Mouse (Mus musculus) layer of hippocampus, adult 2 months (tissue): ENCODE results near the gene Vapb. TPM values are rescaled to one million over a fixed set of nuclear protein-coding genes. Genes with fewer than 3 reads are reported as not detected.
"Not testable (repeated sequence)": the region's sequence is repeated elsewhere in the genome, so short reads cannot be mapped to it uniquely, and the experiment has no call there.

Experiments
- DNase-seq, 2 experiments: peaks; one replicate each; pipeline ENCODE4 v3.0.0; 2022; ENCODE audit warnings: low spot score in 2 of 2
- H3K27ac ChIP-seq: fragments of 200-600 bp; 2 replicates; pipeline ENCODE4 v1.8.1; 2022
- H3K4me3 ChIP-seq: fragments of 200-600 bp; 2 replicates; pipeline ENCODE4 v1.8.1; 2022; ENCODE audit warnings: mild to moderate bottlenecking
- CTCF ChIP-seq: fragments of 200-600 bp; conservative IDR thresholded peaks from 2 replicates; pipeline ENCODE4 v1.8.1; 2022; ENCODE audit warnings: antibody characterized with exemption, mild to moderate bottlenecking, moderate library complexity
- long read RNA-seq, 2 experiments: library from polyadenylated mRNA; stranded (forward); transcript quantifications; one replicate each; pipeline ENCODE4 v2.0.0; 2021; ENCODE audit warnings: borderline mapping rate in 2 of 2
- total RNA-seq, 2 experiments: library from RNA; stranded (reverse); gene quantifications; 2 replicates each; pipeline ENCODE4 v1.2.3; 2021

Vapb gene
- total RNA-seq, result 100 to 1,000 TPM; 112 to 113 TPM
- long read RNA-seq, experiment 1, full-length matches to known transcripts, result 1 of 9 reads
- long read RNA-seq, experiment 1, partial matches to known transcripts, result 0 of 9 reads
- long read RNA-seq, experiment 1, other reads (novel, unspliced or antisense), result 8 of 9 reads
- long read RNA-seq, experiment 2, partial matches to known transcripts, result 0 of 9 reads
- long read RNA-seq, experiment 2, other reads (novel, unspliced or antisense), result 9 of 9 reads

GRCm38 (mm10) chr2:173737222-173737989 lies at the start of gene Vapb:
Gene Vapb (plus strand): TSS chr2:173737511.
- peak within 1 kb of the TSS; percentile 81 for H3K4me3 ChIP-seq
- peak; percentile 61 for TF ChIP-seq CTCF
- DNase-seq, result peak; percentile 99 to 100
- H3K27ac ChIP-seq, result peak within 1 kb of the TSS; percentile 90

GRCm38 (mm10) chr2:173689835-173690234 lies 47.5 kb upstream of the Vapb start:
- no peak for TF ChIP-seq CTCF
- Histone ChIP-seq H3K4me3 (no peak overlapping the region), H3K27ac (no peak overlapping the region)
- no peak for DNase-seq

DNA sequence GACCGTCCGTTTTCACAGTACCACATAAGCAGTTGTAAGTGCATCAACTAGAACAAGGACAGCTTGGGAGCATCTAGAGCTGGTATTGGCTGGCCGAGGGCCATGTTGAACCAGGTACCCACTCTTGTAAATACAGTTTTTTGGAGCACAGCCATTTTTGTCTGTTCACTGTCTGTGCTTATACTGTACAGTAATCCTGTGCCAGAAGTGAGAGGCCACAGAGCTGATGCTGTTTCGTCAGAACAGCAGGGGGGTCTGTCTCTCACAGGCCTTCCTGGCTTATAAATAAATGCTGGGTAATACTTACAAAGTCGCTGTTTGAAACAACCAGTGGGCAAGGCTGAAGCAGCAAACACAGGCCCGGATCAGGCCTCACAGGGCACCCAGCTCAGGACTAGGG lies 45.6 kb upstream of the Vapb start:
- TF ChIP-seq CTCF, result no peak
- DNase-seq, result no peak
- Histone ChIP-seq H3K27ac (no peak overlapping the region), H3K4me3 (no peak overlapping the region)

DNA sequence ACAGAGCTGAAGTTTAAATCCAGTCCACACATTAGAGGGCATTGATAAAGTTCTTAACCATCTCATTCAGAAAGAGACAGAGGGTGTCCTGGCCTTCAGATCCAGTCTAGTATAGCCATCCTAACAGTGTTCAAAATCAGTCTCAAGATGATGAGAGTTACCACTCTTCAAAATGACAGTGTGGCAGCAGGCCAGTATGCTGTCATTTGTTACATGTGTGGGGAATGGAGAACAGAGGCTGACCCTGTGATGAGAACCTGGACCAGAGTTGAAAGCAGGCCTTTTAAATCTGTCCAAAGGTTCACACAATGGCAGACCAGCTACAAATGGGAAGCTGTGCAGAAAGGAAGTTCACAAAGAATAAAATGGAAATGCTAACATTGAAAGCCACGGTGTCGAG lies 44.6 kb upstream of the Vapb start:
- Histone ChIP-seq H3K4me3 (no peak overlapping the region), H3K27ac (no peak overlapping the region)
- DNase-seq, result no peak
- TF ChIP-seq CTCF, result no peak

GRCm38 (mm10) chr2:173698850-173699249 lies 38.5 kb upstream of the Vapb start:
- TF ChIP-seq CTCF, result no peak
- no peak overlapping the region for H3K4me3 ChIP-seq
- no peak for DNase-seq
- H3K27ac ChIP-seq, result no peak overlapping the region

- Histone ChIP-seq H3K4me3 (no peak overlapping the region), H3K27ac (peak overlapping the region; percentile 46; the same call in 1 of the 2 replicates)
- no peak for TF ChIP-seq CTCF
- peak in 1 of 2 experiments; percentile 14 for DNase-seq
Measured at GRCm38 (mm10) chr2:173702096-173702866, 35.0 kb upstream of the Vapb start.

GRCm38 (mm10) chr2:173702867-173703237 lies 34.5 kb upstream of the Vapb start:
- H3K27ac ChIP-seq, result no peak overlapping the region
- no peak for DNase-seq
- no peak for TF ChIP-seq CTCF
- H3K4me3 ChIP-seq, result no peak overlapping the region

DNA sequence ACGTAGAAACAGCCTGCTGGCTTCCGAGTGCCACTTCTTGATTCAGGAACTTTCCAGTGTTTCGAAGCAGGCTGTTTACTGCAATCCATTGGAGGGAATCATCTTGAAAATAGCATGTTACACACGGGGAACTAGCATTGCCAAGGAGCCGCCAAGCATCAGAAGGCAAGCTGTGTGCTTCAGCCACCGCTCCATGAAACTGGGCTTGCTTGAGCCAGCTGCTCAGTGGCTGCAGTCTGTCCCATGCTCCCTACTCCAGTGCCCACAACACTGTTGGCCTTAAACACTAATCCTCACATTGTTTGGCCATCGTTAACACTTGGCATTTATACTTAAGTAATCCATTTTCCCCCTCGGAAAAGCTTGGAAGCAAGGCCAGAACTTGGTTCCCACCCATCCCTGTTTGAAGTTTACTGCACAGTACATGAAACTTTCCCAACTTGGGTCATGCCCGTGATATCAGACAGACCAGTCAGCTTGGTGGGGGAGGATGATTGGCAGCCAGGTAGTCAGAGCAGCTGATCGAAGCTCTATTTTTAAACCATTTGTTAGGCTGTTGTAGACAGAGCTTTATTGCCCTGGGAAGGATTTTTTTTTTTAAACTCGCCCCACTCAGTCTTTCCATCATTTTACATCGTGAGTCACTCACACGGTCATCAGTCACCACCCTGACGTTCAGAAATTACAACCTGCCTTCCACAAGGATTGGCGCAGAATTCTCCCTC lies 31.3 kb upstream of the Vapb start:
- no peak for TF ChIP-seq CTCF

DNA sequence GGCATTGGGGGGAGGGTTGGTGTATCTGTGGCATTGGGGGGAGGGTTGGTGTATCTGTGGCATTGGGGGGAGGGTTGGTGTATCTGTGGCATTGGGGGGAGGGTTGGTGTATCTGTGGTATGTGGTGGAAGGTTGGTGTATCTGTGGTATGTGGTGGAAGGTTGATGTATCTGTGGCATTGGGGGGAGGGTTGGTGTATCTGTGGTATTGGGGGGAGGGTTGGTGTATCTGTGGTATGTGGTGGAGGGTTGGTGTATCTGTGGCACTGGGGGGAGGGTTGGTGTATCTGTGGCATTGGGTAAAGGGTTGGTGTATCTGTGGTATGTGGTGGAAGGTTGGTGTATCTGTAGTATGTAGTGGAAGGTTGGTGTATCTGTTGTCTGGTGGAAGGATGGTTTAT lies 29.7 kb upstream of the Vapb start:
- H3K27ac ChIP-seq, DNase-seq, H3K4me3 ChIP-seq: not testable (repeated sequence)

More for the DNA sequence above, 31.3 kb upstream of the Vapb start:
- DNase-seq, result no peak
- Histone ChIP-seq H3K4me3 (no peak overlapping the region), H3K27ac (no peak overlapping the region)

- TF ChIP-seq CTCF, result no peak
- no peak for DNase-seq
- no peak overlapping the region for H3K4me3 ChIP-seq
Measured at GRCm38 (mm10) chr2:173710193-173710592, 27.1 kb upstream of the Vapb start.

DNA sequence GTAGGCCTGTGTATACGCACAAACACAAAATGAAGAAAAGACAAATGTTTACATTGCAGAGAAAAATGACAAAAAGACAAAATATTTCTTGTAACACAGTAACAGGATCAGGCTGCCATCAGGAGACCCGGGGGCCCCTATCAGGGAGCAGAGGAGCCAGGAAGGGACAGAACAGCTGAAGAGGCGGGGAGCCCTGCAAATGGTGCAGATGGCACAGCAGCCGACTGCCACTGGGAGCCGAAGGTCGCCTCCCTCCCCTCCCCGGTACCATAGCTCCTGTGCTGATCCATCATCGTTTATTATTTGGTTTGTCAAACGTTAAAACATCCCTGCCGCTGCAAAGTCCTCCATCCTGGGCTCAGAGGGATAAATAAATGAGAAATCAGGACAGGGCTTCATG lies 24.7 kb upstream of the Vapb start:
- Histone ChIP-seq H3K4me3 (no peak overlapping the region), H3K27ac (no peak overlapping the region)
- DNase-seq, result no peak
- TF ChIP-seq CTCF, result no peak

More at GRCm38 (mm10) chr2:173710193-173710592, 27.1 kb upstream of the Vapb start:
- H3K27ac ChIP-seq, result no peak overlapping the region

DNA sequence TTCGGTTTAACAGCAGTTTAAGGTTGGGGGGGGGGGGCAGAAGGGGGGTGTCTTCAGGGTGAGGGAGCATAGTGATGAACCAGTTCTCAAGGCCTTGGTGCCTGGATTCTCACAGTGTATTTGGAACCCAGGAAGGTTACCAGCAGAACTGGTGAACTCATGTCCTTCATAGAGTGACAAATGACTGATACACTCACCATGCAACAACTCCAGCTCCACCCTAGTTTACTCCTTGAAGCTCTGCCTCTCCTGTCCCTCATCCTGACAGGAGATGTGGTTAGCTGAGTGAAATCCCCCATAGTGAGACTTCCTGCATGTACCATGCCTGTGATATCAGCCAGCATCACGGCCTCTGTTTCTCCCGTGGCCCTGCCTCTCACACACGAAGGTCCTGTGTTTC lies 24.1 kb upstream of the Vapb start:
- H3K4me3 ChIP-seq, result no peak overlapping the region
- H3K27ac ChIP-seq, result no peak overlapping the region
- no peak for DNase-seq
- TF ChIP-seq CTCF, result no peak
